7 mouse cellular contexts compared by ENCODE assay signal in the genomic region with DNA sequence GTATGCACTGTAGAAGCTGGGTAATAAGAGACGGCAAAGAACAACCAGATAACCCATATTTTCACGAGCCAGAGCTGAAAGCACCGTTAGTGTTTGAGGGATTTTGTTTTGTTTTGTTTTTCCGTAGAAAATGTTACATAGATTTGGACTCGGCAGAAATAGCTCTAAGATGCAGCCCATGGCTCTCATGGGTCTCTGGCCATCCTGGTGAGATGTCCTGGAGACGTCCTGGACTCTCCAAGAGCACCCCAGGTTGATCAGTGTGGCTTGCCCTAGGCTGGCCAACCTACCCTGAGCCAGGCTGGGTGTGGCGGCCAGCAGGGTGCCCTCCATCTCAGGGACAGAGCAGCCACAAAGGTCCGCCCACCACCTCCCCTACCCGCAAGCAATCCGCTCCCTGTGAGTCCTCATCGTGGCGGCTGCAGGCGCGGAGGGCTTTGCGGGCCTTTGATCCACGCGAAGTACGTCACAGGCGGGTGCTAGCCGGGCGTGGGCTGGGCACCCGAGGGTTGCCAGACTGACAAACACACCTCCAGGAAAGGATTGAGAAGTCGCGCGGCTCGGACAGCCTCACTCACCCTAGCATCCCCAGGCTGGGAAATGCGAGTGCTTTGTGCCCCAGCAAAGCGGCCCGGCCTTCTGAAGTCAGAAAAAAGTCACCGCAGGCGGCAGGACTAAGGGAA. TPM values are rescaled to one million over a fixed set of nuclear protein-coding genes. Genes with fewer than 3 reads are reported as not detected.
DNase-seq lines count a peak whose midpoint lies in the region; ATAC-seq and TF ChIP-seq lines count a peak whose summit lies in the region.

No protein-coding gene starts in this region.

- H3K27me3 ChIP-seq in hindbrain, embryonic 11.5 days (ENCODE audit: control insufficient read depth, insufficient read depth, low read length), result peaks cover 31% of the 10 kb centered on the region
- H3K27me3 ChIP-seq in thymus, adult 2 months (ENCODE audit: control insufficient read depth, insufficient read depth, low read length), result no peaks in the 10 kb centered on the region

- WGBS in hindbrain, embryonic 11.5 days, result 10% methylated on average over 31 of the region's 31 CpGs
- WGBS in thymus, adult 2 months, result 18% methylated on average over 31 of the region's 31 CpGs

- H3K9ac ChIP-seq in hindbrain, embryonic 11.5 days (ENCODE audit: low read depth, low read length), result peak overlapping the region; percentile 72

- H3K9me3 ChIP-seq in hindbrain, embryonic 11.5 days (ENCODE audit: control insufficient read depth, low read length), result no peaks in the 10 kb centered on the region

- H3K27ac ChIP-seq in hindbrain, embryonic 11.5 days (ENCODE audit: low read depth, low read length), result no peak overlapping the region
- peak overlapping the region; percentile 68 for H3K27ac ChIP-seq in thymus, adult 2 months (ENCODE audit: control insufficient read depth, insufficient read depth, low read length)

- peak overlapping the region; percentile 48 for H3K4me2 ChIP-seq in hindbrain, embryonic 11.5 days (replicated peaks; ENCODE audit: low read depth, low read length)

- TF ChIP-seq POLR2A in thymus, adult 2 months (IDR thresholded peaks at IDR 0.05; ENCODE audit: control insufficient read depth, extremely low read depth, insufficient read depth, low read length, poor library complexity), result no peak

- peak overlapping the region; percentile 29 for H3K4me3 ChIP-seq in hindbrain, embryonic 11.5 days (ENCODE audit: low read depth, low read length)
- peak overlapping the region; percentile 33 for H3K4me3 ChIP-seq in thymus, adult 2 months (ENCODE audit: control insufficient read depth, insufficient read depth, low read length)

- H3K4me1 ChIP-seq in hindbrain, embryonic 11.5 days (replicated peaks; ENCODE audit: control insufficient read depth, insufficient read depth, low read length), result peaks cover 7% of the 10 kb centered on the region; the same call in 1 of the 2 replicates
- H3K4me1 ChIP-seq in thymus, adult 2 months (replicated peaks; ENCODE audit: control insufficient read depth, insufficient read depth, low read length), result peaks cover 72% of the 10 kb centered on the region

- 0 out of 2 replicates have a peak, but pooled peaks have one; percentile 14 for TF ChIP-seq CTCF in thymus, adult 2 months (IDR thresholded peaks at IDR 0.05; ENCODE audit: borderline replicate concordance, control insufficient read depth, extremely low read depth, insufficient read depth, low read length, poor library complexity)

- DNase-seq in right cerebral cortex, adult 18-20 months, result peak; percentile 14
- no peak for DNase-seq in right cerebral cortex, postnatal 14 days
- DNase-seq in embryo, embryonic 9.5 days (ENCODE audit: extremely low spot score), result peak; percentile 64
- DNase-seq in hindbrain, embryonic 11.5 days (ENCODE audit: low spot score), result peak; percentile 63
- DNase-seq in thymus, adult 2 months, result peak; percentile 54
- DNase-seq in frontal cortex, postnatal 36 days (ENCODE audit: low spot score in 2 of 2), result no peak

- no peaks in the 10 kb centered on the region for H3K36me3 ChIP-seq in hindbrain, embryonic 11.5 days (ENCODE audit: control insufficient read depth, insufficient read depth, low read length)
- H3K36me3 ChIP-seq in thymus, adult 2 months (ENCODE audit: control insufficient read depth, insufficient read depth, low read length), result peaks cover 6% of the 10 kb centered on the region; the same call in 1 of the 2 replicates

- ATAC-seq in hindbrain, embryonic 11.5 days (ENCODE audit: low FRiP score), result 0 out of 2 replicates have a peak, but pooled peaks have one; percentile 15
- peak; percentile 45 for ATAC-seq in megakaryocyte progenitor cell, adult 5-6 weeks (replicated peaks; ENCODE audit: poor library complexity)

RNA-seq across cellular contexts. Expression of gene Cd247, which starts 52.2 kb away (rescaled TPM):
- 0.88 and 1.3 TPM in 2 replicates for polyA plus RNA-seq in hindbrain, embryonic 11.5 days (2014; fragmentation: Nextera tagmentation; extraction: Ambion mirVana)
- 0.12 TPM in 1 of 2 replicates, not detected in the other for total RNA-seq in megakaryocyte progenitor cell, adult 5-6 weeks (2015)
- total RNA-seq in megakaryocyte progenitor cell, adult 5-6 weeks (2017), result 0.29 and 1.2 TPM in 2 replicates
- 559 and 663 TPM in 2 replicates for polyA plus RNA-seq in thymus, adult 2 months (2012; rRNA removed)

Comparison
In these comparisons a context has a peak if more than half of its experiments do, and no peak if none do; other contexts are left out.
1. DNase-seq: peak in right cerebral cortex, adult 18-20 months (single experiment), embryo, embryonic 9.5 days (single experiment), hindbrain, embryonic 11.5 days (single experiment) and thymus, adult 2 months (single experiment); none in right cerebral cortex, postnatal 14 days (single experiment) and frontal cortex, postnatal 36 days (0 of 2).
2. RNA of gene Cd247, which starts 52.2 kb away (polyA plus RNA-seq): 559 to 663 TPM in thymus, adult 2 months; 0.88 to 1.3 TPM in hindbrain, embryonic 11.5 days; every median in the first group is over 100 times any median in the second.